Mouse (Mus musculus) neural tube, embryonic 14.5 days (tissue): ENCODE data around the gene Asl. TPM values are rescaled to one million over a fixed set of nuclear protein-coding genes. Genes with fewer than 3 reads are reported as not detected.

Source experiments
- polyA plus RNA-seq: library from polyadenylated mRNA; unstranded; fragments of >200 nt; fragmentation: Nextera tagmentation; extraction: Ambion mirVana; gene quantifications from 2 replicates; pipeline ENCODE4 v1.2.1, GENCODE M21; 2014

Gene Asl
- polyA plus RNA-seq, 1 experiment from 2014 or later: 44.6 TPM

Other genes starting within 250 kb of the Asl start
- 33.6 and 35.6 TPM in 2 replicates for gene Psph, start 241.8 kb downstream of the Asl start, polyA plus RNA-seq
- 21.0 and 33.6 TPM in 2 replicates for gene Sumf2, start 182.3 kb downstream of the Asl start, polyA plus RNA-seq
- gene Chchd2, start 141.8 kb downstream of the Asl start, polyA plus RNA-seq: 717 and 752 TPM in 2 replicates
- 14.9 and 18.6 TPM in 2 replicates for gene Zbed5, start 133.5 kb downstream of the Asl start, polyA plus RNA-seq
- gene Phkg1, start 130.7 kb downstream of the Asl start, polyA plus RNA-seq: 0.58 and 0.92 TPM in 2 replicates
- 3.7 and 3.8 TPM in 2 replicates for gene Nupr1l, start 120.7 kb downstream of the Asl start, polyA plus RNA-seq
- gene Vkorc1l1, start 87.3 kb downstream of the Asl start, polyA plus RNA-seq: 26.2 and 31.5 TPM in 2 replicates
- 32.7 and 38.0 TPM in 2 replicates for gene Gusb, start 26.2 kb downstream of the Asl start, polyA plus RNA-seq
- 46.0 and 51.9 TPM in 2 replicates for gene Crcp, start within 50 bp of the Asl start, polyA plus RNA-seq
- gene Tpst1, start 44.1 kb upstream of the Asl start, polyA plus RNA-seq: 48.1 and 66.1 TPM in 2 replicates
- 16.1 and 17.5 TPM in 2 replicates for gene Kctd7, start 115.6 kb upstream of the Asl start, polyA plus RNA-seq
- gene Rabgef1, start 142.6 kb upstream of the Asl start, polyA plus RNA-seq: 40.0 and 41.1 TPM in 2 replicates
- gene Tmem248, start 187.8 kb upstream of the Asl start, polyA plus RNA-seq: 31.0 and 32.8 TPM in 2 replicates
- gene Sbds, start 226.3 kb upstream of the Asl start, polyA plus RNA-seq: 48.5 and 50.5 TPM in 2 replicates
- gene Tyw1, start 226.4 kb upstream of the Asl start, polyA plus RNA-seq: 23.5 and 28.0 TPM in 2 replicates